Mouse (Mus musculus) liver, postnatal 0 days (tissue): ENCODE measurements at regions not wholly inside any gene's neighbourhood (a gene's known extent, or its start where the extent isn't known, plus 50 kb on each side); places are given as distances from the start of the nearest gene placed in this dataset.

Source experiments
- ATAC-seq: fragments of 200-750 bp; cut with Nextera tagmentation; 2 replicates; pipeline ENCODE4 v1.8.0; 2017; ENCODE audit warnings: mild to moderate bottlenecking, moderate library complexity
- DNase-seq: peaks from one replicate; pipeline ENCODE4 v3.0.0-alpha.2; 2016
- H3K27ac ChIP-seq: fragments of 300-500 bp; sonication (generic); 2 replicates; pipeline ENCODE4 v1.5.1; 2014; ENCODE audit warnings: antibody characterized with exemption, moderate library complexity, mild to moderate bottlenecking, low read depth
- H3K27me3 ChIP-seq: fragments of 300-500 bp; sonication (generic); 2 replicates; pipeline ENCODE4 v1.6.1; 2014; ENCODE audit warnings: low read length, control low read depth, mixed read lengths; ENCODE audit not compliant: insufficient read depth
- H3K36me3 ChIP-seq: fragments of 300-500 bp; sonication (generic); replicated peaks from 2 replicates; pipeline ENCODE4 v1.6.1; 2014; ENCODE audit warnings: mild to moderate bottlenecking, control low read depth, low read length, moderate library complexity, mixed read lengths; ENCODE audit not compliant: insufficient read depth
- H3K4me1 ChIP-seq: fragments of 300-500 bp; sonication (generic); 2 replicates; pipeline ENCODE4 v1.6.1; 2014; ENCODE audit warnings: antibody characterized with exemption, mild to moderate bottlenecking, control low read depth; ENCODE audit not compliant: insufficient read depth
- H3K4me2 ChIP-seq: fragments of 300-500 bp; sonication (generic); 2 replicates; pipeline ENCODE4 v1.6.1; 2014; ENCODE audit warnings: low read depth, mild to moderate bottlenecking, low read length, moderate library complexity, mixed read lengths
- H3K4me3 ChIP-seq: fragments of 300-500 bp; sonication (generic); 2 replicates; pipeline ENCODE4 v1.5.1; 2014; ENCODE audit warnings: low read depth, low read length
- H3K9ac ChIP-seq: fragments of 300-500 bp; sonication (generic); replicated peaks from 2 replicates; pipeline ENCODE4 v1.6.1; 2014; ENCODE audit warnings: mild to moderate bottlenecking, moderate library complexity
- H3K9me3 ChIP-seq: fragments of 300-500 bp; sonication (generic); 2 replicates; pipeline ENCODE4 v1.6.1; 2016; ENCODE audit warnings: mild to moderate bottlenecking, control low read depth, low read length, mixed read lengths
- CTCF ChIP-seq: sonication (generic); IDR thresholded peaks from 2 replicates; pipeline ENCODE4 v1.5.1; 2016; ENCODE audit warnings: antibody characterized with exemption, low read depth
- EP300 ChIP-seq: IDR thresholded peaks from 2 replicates; pipeline ENCODE4 v1.6.1; 2016; ENCODE audit warnings: antibody characterized with exemption, low read depth, mild to moderate bottlenecking
- whole genome bisulfite sequencing: fragments of 180-500 bp; shearing (Covaris S2); extraction: QIAGEN DNeasy Blood & Tissue Kit; methylation state at CpG from one replicate; pipeline ENCODE4 v1.1.7; 2014; ENCODE audit not compliant: insufficient replicate concordance; 5-methylcytosine and 5-hydroxymethylcytosine counted together

DNA sequence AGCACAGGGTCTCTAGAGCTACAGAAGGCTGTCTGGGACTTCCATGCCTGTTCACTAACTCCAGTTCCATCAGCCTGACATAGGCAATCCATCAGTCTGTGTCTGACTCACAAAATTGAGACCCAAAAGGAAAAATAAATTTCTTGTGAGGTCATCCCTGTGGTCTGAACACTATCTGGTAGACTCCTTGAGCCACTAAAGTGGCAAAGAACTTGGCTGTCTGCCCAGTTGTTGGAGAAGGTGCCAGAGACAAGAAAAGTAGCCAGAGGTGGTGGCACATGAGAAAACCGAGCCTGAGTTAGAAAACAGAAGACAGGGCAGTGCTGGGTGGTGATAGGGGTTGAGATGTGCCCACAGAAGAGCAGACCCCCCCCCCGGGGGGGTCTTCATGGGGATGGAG, 535.0 kb downstream of the 1700129C05Rik start:
- Histone ChIP-seq H3K4me3 (no peak overlapping the region), H3K27me3 (no peaks in the 10 kb centered on the region), H3K9me3 (no peaks in the 10 kb centered on the region), H3K27ac (no peak overlapping the region), H3K36me3 (no peaks in the 10 kb centered on the region), H3K9ac (no peak overlapping the region), H3K4me2 (no peak overlapping the region), H3K4me1 (no peaks in the 10 kb centered on the region)
- TF ChIP-seq CTCF (no peak), EP300 (no peak)
- no peak for DNase-seq
- ATAC-seq, result no peak
- WGBS, result 44% methylated on average over 2 of the region's 2 CpGs

DNA sequence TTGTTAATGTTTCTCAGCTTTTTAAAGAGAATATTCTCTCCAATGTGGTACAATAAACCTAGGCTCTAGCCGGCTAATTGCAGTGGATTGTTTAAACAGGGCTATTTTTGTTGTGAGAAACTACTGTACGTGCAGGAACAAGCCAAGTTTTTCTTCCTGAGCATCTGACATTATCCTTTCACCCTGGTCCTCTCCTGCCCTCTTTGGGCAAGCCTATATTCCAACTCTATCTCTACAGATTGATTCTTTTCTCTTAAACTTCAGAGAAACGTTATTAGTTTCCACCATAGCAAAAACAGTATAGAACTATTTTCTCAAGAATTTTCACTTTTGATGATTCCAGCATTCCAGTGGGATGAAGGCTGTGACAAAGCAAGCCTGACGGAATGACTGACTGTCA, 535.2 kb downstream of the Fgf9 start:
- ATAC-seq, result no peak
- WGBS, result 61% methylated on average over 4 of the region's 4 CpGs
- no peak for TF ChIP-seq CTCF
- no peak for TF ChIP-seq EP300

GRCm38 (mm10) chr14:58598867-58599266, 528.5 kb downstream of the Fgf9 start:
- TF ChIP-seq CTCF (no peak), EP300 (no peak)
- no peak overlapping the region for H3K9ac ChIP-seq
- no peaks in the 10 kb centered on the region for H3K4me1 ChIP-seq
- H3K36me3 ChIP-seq, result no peaks in the 10 kb centered on the region
- H3K4me2 ChIP-seq, result no peak overlapping the region
- H3K9me3 ChIP-seq, result no peaks in the 10 kb centered on the region
- DNase-seq (no peak), ATAC-seq (no peak)
- H3K4me3 ChIP-seq, result no peak overlapping the region
- no peak overlapping the region for H3K27ac ChIP-seq
- WGBS, result 58% methylated on average over 3 of the region's 3 CpGs
- no peaks in the 10 kb centered on the region for H3K27me3 ChIP-seq

More for the DNA sequence above, 535.2 kb downstream of the Fgf9 start:
- H3K27me3 ChIP-seq, result no peaks in the 10 kb centered on the region
- H3K36me3 ChIP-seq, result no peaks in the 10 kb centered on the region
- no peak overlapping the region for H3K4me2 ChIP-seq
- no peaks in the 10 kb centered on the region for H3K9me3 ChIP-seq
- H3K4me3 ChIP-seq, result no peak overlapping the region
- H3K27ac ChIP-seq, result no peak overlapping the region
- no peak for DNase-seq
- H3K9ac ChIP-seq, result no peak overlapping the region
- H3K4me1 ChIP-seq, result no peaks in the 10 kb centered on the region

DNA sequence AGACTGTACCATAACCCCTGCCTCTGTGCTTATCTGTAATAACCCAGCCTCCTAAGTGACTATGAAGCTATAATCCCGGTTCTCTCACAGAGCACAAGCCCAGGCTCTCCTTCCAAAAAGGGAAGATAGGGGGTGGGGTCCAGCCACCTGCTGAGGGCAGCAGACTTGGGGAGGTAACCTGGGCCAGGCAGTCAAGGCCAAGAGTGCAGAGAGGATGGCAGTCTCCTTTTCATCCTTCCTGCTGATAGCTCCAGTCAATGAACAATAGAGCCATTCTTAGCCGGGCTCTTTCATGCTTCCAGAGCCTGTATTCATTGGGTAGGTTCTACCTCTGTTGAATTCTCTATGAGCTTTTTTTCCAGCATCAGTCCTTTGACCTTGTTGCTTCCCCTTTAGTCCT, 527.5 kb downstream of the Fgf9 start:
- H3K4me3 ChIP-seq, result no peak overlapping the region
- ATAC-seq (no peak), DNase-seq (no peak)
- TF ChIP-seq CTCF, result no peak
- TF ChIP-seq EP300, result no peak
- H3K9ac ChIP-seq, result no peak overlapping the region
- H3K27me3 ChIP-seq, result no peaks in the 10 kb centered on the region
- 42% methylated on average over 2 of the region's 2 CpGs for WGBS
- no peaks in the 10 kb centered on the region for H3K9me3 ChIP-seq
- H3K4me1 ChIP-seq, result no peaks in the 10 kb centered on the region
- H3K27ac ChIP-seq, result no peak overlapping the region
- H3K4me2 ChIP-seq, result no peak overlapping the region
- no peaks in the 10 kb centered on the region for H3K36me3 ChIP-seq

GRCm38 (mm10) chr14:58596936-58597335, 526.6 kb downstream of the Fgf9 start:
- Histone ChIP-seq H3K9me3 (no peaks in the 10 kb centered on the region), H3K9ac (no peak overlapping the region), H3K4me2 (no peak overlapping the region), H3K36me3 (no peaks in the 10 kb centered on the region), H3K27ac (no peak overlapping the region), H3K4me1 (no peaks in the 10 kb centered on the region), H3K4me3 (no peak overlapping the region), H3K27me3 (no peaks in the 10 kb centered on the region)
- DNase-seq, result no peak
- ATAC-seq, result no peak
- WGBS, result 82% methylated on average over 2 of the region's 2 CpGs
- TF ChIP-seq EP300 (no peak), CTCF (no peak)

DNA sequence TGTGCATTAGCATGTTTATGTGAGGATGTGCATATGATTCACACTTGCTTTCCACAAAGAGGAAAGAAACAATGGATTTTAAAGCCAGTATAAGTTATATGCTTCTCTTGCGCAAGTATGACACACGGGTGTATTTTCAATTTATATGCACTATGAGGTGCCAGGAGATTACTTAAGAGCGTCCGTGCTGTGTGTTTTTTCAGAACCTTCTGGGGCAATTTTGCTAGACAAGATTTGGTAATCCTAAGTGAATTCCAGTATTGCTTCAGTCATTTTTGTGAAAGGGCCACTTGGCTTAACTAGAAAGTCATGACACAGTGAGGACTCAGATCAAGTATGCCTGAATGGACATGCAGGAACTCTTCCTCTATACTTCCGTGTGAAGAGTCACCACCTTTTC, 511.5 kb downstream of the Fgf9 start:
- Histone ChIP-seq H3K9me3 (no peaks in the 10 kb centered on the region), H3K9ac (no peak overlapping the region), H3K4me3 (no peak overlapping the region), H3K4me1 (no peaks in the 10 kb centered on the region), H3K27me3 (no peaks in the 10 kb centered on the region), H3K4me2 (no peak overlapping the region), H3K36me3 (no peaks in the 10 kb centered on the region), H3K27ac (no peak overlapping the region)
- WGBS, result 77% methylated on average over 5 of the region's 5 CpGs
- no peak for TF ChIP-seq EP300
- no peak for TF ChIP-seq CTCF
- ATAC-seq (no peak), DNase-seq (no peak)

GRCm38 (mm10) chr14:58570021-58570420, 499.7 kb downstream of the Fgf9 start:
- no peak overlapping the region for H3K4me2 ChIP-seq
- H3K9ac ChIP-seq, result no peak overlapping the region
- H3K4me1 ChIP-seq, result no peaks in the 10 kb centered on the region
- H3K27me3 ChIP-seq, result no peaks in the 10 kb centered on the region
- ATAC-seq (no peak), DNase-seq (no peak)
- H3K27ac ChIP-seq, result no peak overlapping the region
- H3K9me3 ChIP-seq, result no peaks in the 10 kb centered on the region
- H3K36me3 ChIP-seq, result no peaks in the 10 kb centered on the region
- no peak overlapping the region for H3K4me3 ChIP-seq
- 65% methylated on average over 2 of the region's 2 CpGs for WGBS
- TF ChIP-seq EP300 (no peak), CTCF (no peak)
